Mouse (Mus musculus) liver, adult 2 months (tissue): Measurements from ENCODE around the gene Lcn5.

Source experiments
- CTCF ChIP-seq: fragments of 200-500 bp; IDR thresholded peaks from 2 replicates; pipeline ENCODE4 v1.5.1; 2011; ENCODE audit warnings: low read depth, low read length, control low read depth
- POLR2A ChIP-seq: fragments of 200-500 bp; IDR thresholded peaks from 2 replicates; pipeline ENCODE4 v1.6.1; 2011; ENCODE audit warnings: low read length, control low read depth; ENCODE audit not compliant: insufficient read depth; ENCODE audit errors: extremely low read depth

GRCm38 (mm10) chr2:25676486-25676885, 18.7 kb downstream of the Lcn5 start, which contains the start of gene Lcn6:
- TF ChIP-seq CTCF (no peak), POLR2A (no peak)
